Comparison of ENCODE assay signal across 9 mouse cellular contexts in genomic region chrX:101889813-101890469, GRCm38 (mm10). TPM values are rescaled to one million over a fixed set of nuclear protein-coding genes. Genes with fewer than 3 reads are reported as not detected.
DNase-seq lines count a peak whose midpoint lies in the region; ATAC-seq and TF ChIP-seq lines count a peak whose summit lies in the region.
"Had no signal": no experiment of that assay in that cellular context is flagged by ENCODE, and none has a peak within 500 bp of the region (broad histone marks: within the 10 kb centered on the region; RNA-seq: fewer than 3 reads in every experiment).

No protein-coding gene starts in this region.

- H3K9ac ChIP-seq in liver, postnatal 0 days (replicated peaks): no peak overlapping the region
- H3K9ac ChIP-seq: lung, embryonic 15.5 days had no signal

- intact Hi-C loops in gastrocnemius, postnatal 14 days (cut with DNase I; ENCODE audit: low total_unique reads): no loop called here

- 75% methylated on average over 4 of the region's 4 CpGs for WGBS in heart, embryonic 10.5 days
- WGBS in liver, postnatal 0 days (ENCODE audit: insufficient replicate concordance): 79% methylated on average over 4 of the region's 4 CpGs

- no peak overlapping the region for H3K4me3 ChIP-seq in heart, embryonic 10.5 days
- no peak overlapping the region for H3K4me3 ChIP-seq in liver, postnatal 0 days (ENCODE audit: low read depth, low read length)
- H3K4me3 ChIP-seq: lung, embryonic 15.5 days had no signal

- no peaks in the 10 kb centered on the region for H3K36me3 ChIP-seq in heart, embryonic 10.5 days
- no peaks in the 10 kb centered on the region for H3K36me3 ChIP-seq in liver, postnatal 0 days (replicated peaks; ENCODE audit: insufficient read depth, low read length)
- H3K36me3 ChIP-seq: lung, embryonic 15.5 days had no signal

- peaks cover 23% of the 10 kb centered on the region for H3K4me1 ChIP-seq in heart, embryonic 10.5 days
- no peaks in the 10 kb centered on the region for H3K4me1 ChIP-seq in liver, postnatal 0 days (ENCODE audit: insufficient read depth)
- H3K4me1 ChIP-seq: lung, embryonic 15.5 days had no signal

- TF ChIP-seq EP300 in liver, postnatal 0 days (IDR thresholded peaks at IDR 0.05; ENCODE audit: low read depth): no peak

- peak; percentile 93 for DNase-seq in heart, adult 11 months
- DNase-seq in heart, embryonic 10.5 days (ENCODE audit: low spot score): no peak
- peak; percentile 65 for DNase-seq in adrenal gland, postnatal 10 days
- peak; percentile 51 for DNase-seq in gastrocnemius, postnatal 14 days
- no peak for DNase-seq in liver, postnatal 0 days
- no peak for DNase-seq in spleen, postnatal 4 days (ENCODE audit: low spot score in 2 of 2)
- DNase-seq in embryo, embryonic 9.5 days (ENCODE audit: extremely low spot score): no peak
- no peak for DNase-seq in urinary bladder, postnatal 14 days (ENCODE audit: low spot score)

- no peaks in the 10 kb centered on the region for H3K9me3 ChIP-seq in heart, embryonic 10.5 days
- H3K9me3 ChIP-seq in liver, postnatal 0 days (ENCODE audit: low read length): no peaks in the 10 kb centered on the region
- H3K9me3 ChIP-seq: lung, embryonic 15.5 days had no signal

- H3K27me3 ChIP-seq in heart, embryonic 10.5 days (ENCODE audit: insufficient read depth, poor library complexity, severe bottlenecking): peaks cover 13% of the 10 kb centered on the region; the same call in 1 of the 2 replicates
- 0 out of 2 replicates have a peak, but pooled peaks cover 4% of the 10 kb centered on the region for H3K27me3 ChIP-seq in liver, postnatal 0 days (ENCODE audit: insufficient read depth, low read length)

- H3K27ac ChIP-seq in heart, embryonic 10.5 days: no peak overlapping the region
- H3K27ac ChIP-seq in liver, postnatal 0 days (ENCODE audit: low read depth): no peak overlapping the region
- H3K27ac ChIP-seq: lung, embryonic 15.5 days had no signal

- no peak for TF ChIP-seq CTCF in liver, postnatal 0 days (IDR thresholded peaks at IDR 0.05; ENCODE audit: low read depth)

- H3K4me2 ChIP-seq in liver, postnatal 0 days (ENCODE audit: low read depth, low read length): no peak overlapping the region
- H3K4me2 ChIP-seq: lung, embryonic 15.5 days had no signal

- ATAC-seq in liver, postnatal 0 days: peak; percentile 25; the same call in 1 of the 2 replicates

RNA-seq across cellular contexts. Expression of gene Nhsl2, which starts 40.8 kb away (rescaled TPM):
- polyA plus RNA-seq in heart, embryonic 10.5 days (2016; fragmentation: Nextera tagmentation; extraction: Ambion mirVana): 30.5 and 33.7 TPM in 2 replicates
- 10 to 100 TPM in 1 of 2 experiments, 1 to 10 TPM in 1; 8.4 to 11.8 TPM for total RNA-seq in adrenal gland, postnatal 10 days (2021)
- 1 to 10 TPM; 3.7 to 5.6 TPM for total RNA-seq in gastrocnemius, postnatal 14 days (2021)
- polyA plus RNA-seq in liver, postnatal 0 days (2015; fragmentation: Nextera tagmentation; extraction: Ambion mirVana): 1.1 and 1.3 TPM in 2 replicates

Comparison
In these comparisons a context has a peak if more than half of its experiments do, and no peak if none do; other contexts are left out.
1. DNase-seq: peak in heart, adult 11 months (single experiment), adrenal gland, postnatal 10 days (single experiment) and gastrocnemius, postnatal 14 days (single experiment); none in heart, embryonic 10.5 days (single experiment), liver, postnatal 0 days (single experiment), spleen, postnatal 4 days (0 of 2), embryo, embryonic 9.5 days (single experiment) and urinary bladder, postnatal 14 days (single experiment).